10 mouse cellular contexts compared by ENCODE assay signal in the genomic region with DNA sequence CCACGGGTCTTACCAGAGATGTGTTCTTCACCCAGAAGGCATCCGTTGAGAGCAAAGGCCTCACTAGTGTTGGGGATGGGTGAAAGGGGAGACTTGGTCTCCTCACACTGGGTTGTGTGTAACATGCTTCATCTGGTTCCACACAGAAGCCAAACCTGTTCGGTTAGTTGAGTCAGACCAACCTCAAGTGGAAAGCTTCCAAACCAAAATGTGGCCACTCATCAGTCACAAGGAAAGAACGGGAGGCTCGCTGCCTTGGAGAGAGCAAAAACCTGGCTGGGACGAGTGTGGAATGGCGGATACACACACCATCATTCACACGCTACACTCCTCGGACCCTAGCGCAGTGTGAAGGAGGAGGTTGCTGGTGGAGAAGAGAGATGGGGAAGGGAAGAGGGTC. TPM values are rescaled to one million over a fixed set of nuclear protein-coding genes. Genes with fewer than 3 reads are reported as not detected.
A peak's percentile ranks its signal among the peaks of the same experiment; 100 is the strongest.
DNase-seq lines count a peak whose midpoint lies in the region; ATAC-seq lines count a peak whose summit lies in the region.
"Had no signal": no experiment of that assay in that cellular context is flagged by ENCODE, and none has a peak within 500 bp of the region (broad histone marks: within the 10 kb centered on the region; RNA-seq: fewer than 3 reads in every experiment).

No protein-coding gene starts in this region.

- 77% methylated on average over 10 of the region's 10 CpGs for WGBS in intestine, embryonic 16.5 days
- 89% methylated on average over 10 of the region's 10 CpGs for WGBS in heart, embryonic 10.5 days

- H3K27ac ChIP-seq in intestine, embryonic 16.5 days (ENCODE audit: low read length): no peak overlapping the region
- no peak overlapping the region for H3K27ac ChIP-seq in heart, embryonic 10.5 days

- no peak overlapping the region for H3K9ac ChIP-seq in intestine, embryonic 16.5 days (ENCODE audit: low read depth, low read length)

- no peak overlapping the region for H3K4me2 ChIP-seq in intestine, embryonic 16.5 days (ENCODE audit: low read depth, low read length)

- H3K4me3 ChIP-seq in intestine, embryonic 16.5 days (ENCODE audit: low read length): no peak overlapping the region
- no peak overlapping the region for H3K4me3 ChIP-seq in heart, embryonic 10.5 days

- no peaks in the 10 kb centered on the region for H3K36me3 ChIP-seq in intestine, embryonic 16.5 days (ENCODE audit: control insufficient read depth, insufficient read depth, low read length)
- no peaks in the 10 kb centered on the region for H3K36me3 ChIP-seq in heart, embryonic 10.5 days

- H3K9me3 ChIP-seq in intestine, embryonic 16.5 days (ENCODE audit: control insufficient read depth, low read length): no peaks in the 10 kb centered on the region
- no peaks in the 10 kb centered on the region for H3K9me3 ChIP-seq in heart, embryonic 10.5 days

- H3K27me3 ChIP-seq in intestine, embryonic 16.5 days (replicated peaks; ENCODE audit: control insufficient read depth, insufficient read depth, low read length): no peaks in the 10 kb centered on the region
- H3K27me3 ChIP-seq in heart, embryonic 10.5 days (ENCODE audit: insufficient read depth, poor library complexity, severe bottlenecking): no peaks in the 10 kb centered on the region

- H3K4me1 ChIP-seq in intestine, embryonic 16.5 days (ENCODE audit: control insufficient read depth, insufficient read depth, low read length): no peaks in the 10 kb centered on the region
- no peaks in the 10 kb centered on the region for H3K4me1 ChIP-seq in heart, embryonic 10.5 days

- DNase-seq in 3134 (ENCODE audit: extremely low read depth, insufficient read length, low spot score): peak; percentile 79
- DNase-seq in fibroblast of lung, adult 2 months (ENCODE audit: low read depth): peak; percentile 74
- peak; percentile 45 to 70 for DNase-seq in kidney, postnatal 25 days
- no peak for DNase-seq in heart, embryonic 10.5 days (ENCODE audit: low spot score)
- no peak for DNase-seq in spleen, postnatal 4 days (ENCODE audit: low spot score in 2 of 2)
- DNase-seq in gastrocnemius, postnatal 25 days: no peak
- DNase-seq: left cerebral cortex, postnatal 4 days had no signal

- ATAC-seq in megakaryocyte progenitor cell, adult 5-6 weeks (replicated peaks; ENCODE audit: poor library complexity): peak; percentile 69
- ATAC-seq in intestine, embryonic 16.5 days: no peak
- ATAC-seq: intestine, postnatal 0 days had no signal

RNA-seq across cellular contexts. Expression of gene Elovl6, which starts 22.4 kb away (rescaled TPM):
- 16.2 and 22.7 TPM in 2 replicates for total RNA-seq in megakaryocyte progenitor cell, adult 5-6 weeks (2015)
- 11.8 and 12.3 TPM in 2 replicates for total RNA-seq in megakaryocyte progenitor cell, adult 5-6 weeks (2017)
- polyA plus RNA-seq in intestine, embryonic 16.5 days (2015; fragmentation: Nextera tagmentation; extraction: Ambion mirVana): 51.4 and 51.7 TPM in 2 replicates
- polyA plus RNA-seq in heart, embryonic 10.5 days (2016; fragmentation: Nextera tagmentation; extraction: Ambion mirVana): 24.7 and 35.8 TPM in 2 replicates
- total RNA-seq in gastrocnemius, postnatal 25 days (2021): 1 to 10 TPM; 1.1 to 1.6 TPM

Comparison
In these comparisons a context has a peak if more than half of its experiments do, and no peak if none do; other contexts are left out.
1. DNase-seq: peak in 3134 (single experiment), fibroblast of lung, adult 2 months (single experiment) and kidney, postnatal 25 days (2 of 2); none in heart, embryonic 10.5 days (single experiment), spleen, postnatal 4 days (0 of 2) and gastrocnemius, postnatal 25 days (single experiment).
2. RNA of gene Elovl6, which starts 22.4 kb away (total RNA-seq): 11.8 to 22.7 TPM in megakaryocyte progenitor cell, adult 5-6 weeks; 1.1 to 1.6 TPM in gastrocnemius, postnatal 25 days; every median in the first group is over 4 times any median in the second.